Mouse (Mus musculus): ENCODE results near the gene Tarbp1. TPM values are rescaled to one million over a fixed set of nuclear protein-coding genes. Genes with fewer than 3 reads are reported as not detected.

The Tarbp1 gene
- polyA plus RNA-seq, 1 experiment from 2014 or later, result 5.0 TPM

GRCm38 (mm10) chr8:126494160-126495110, 19.6 kb upstream of the Tarbp1 start:
- H3K4me1 ChIP-seq (ENCODE audit: insufficient read depth), result peaks cover 11% of the 10 kb centered on the region
- no peak for TF ChIP-seq CTCF (IDR thresholded peaks at IDR 0.05; ENCODE audit: low read depth)
- whole genome bisulfite sequencing, result 76% methylated on average over 15 of the region's 15 CpGs
- no peaks in the 10 kb centered on the region for H3K27me3 ChIP-seq (ENCODE audit: insufficient read depth, low read length)
- DNase-seq (no peak), ATAC-seq (ENCODE audit: insufficient read depth) (no peak)
- no peak overlapping the region for H3K4me3 ChIP-seq (ENCODE audit: low read depth, low read length)
- no peak overlapping the region for H3K27ac ChIP-seq (ENCODE audit: low read depth)
- no peak overlapping the region for H3K9ac ChIP-seq
- no peaks in the 10 kb centered on the region for H3K9me3 ChIP-seq (ENCODE audit: low read depth, low read length)
- no peaks in the 10 kb centered on the region for H3K36me3 ChIP-seq (ENCODE audit: insufficient read depth)
- H3K4me2 ChIP-seq, result no peak overlapping the region

DNA sequence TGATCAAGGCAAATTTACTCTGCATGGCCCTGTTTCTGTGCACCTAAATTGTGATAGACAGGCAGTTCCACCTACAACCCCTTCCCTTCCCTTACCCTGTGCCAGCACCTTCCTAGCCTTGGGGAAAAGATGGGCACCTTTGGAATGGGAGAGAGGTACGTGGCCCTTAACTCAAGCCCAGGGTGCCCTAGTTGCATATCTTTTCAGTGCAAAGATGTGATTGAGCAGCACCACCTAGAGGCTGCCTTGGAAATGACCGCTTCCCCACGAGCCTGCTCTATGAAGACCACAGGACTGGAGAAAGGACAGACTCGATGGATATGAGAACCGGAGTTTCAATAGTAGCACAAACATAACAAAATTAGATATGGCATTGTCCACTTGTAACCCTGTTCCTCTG, 8.1 kb upstream of the Tarbp1 start:
- no peaks in the 10 kb centered on the region for H3K9me3 ChIP-seq (ENCODE audit: low read depth, low read length)
- no peaks in the 10 kb centered on the region for H3K36me3 ChIP-seq (ENCODE audit: insufficient read depth)
- H3K4me2 ChIP-seq, result no peak overlapping the region
- peak; percentile 89 for TF ChIP-seq CTCF (IDR thresholded peaks at IDR 0.05; ENCODE audit: low read depth)
- H3K27me3 ChIP-seq (ENCODE audit: insufficient read depth, low read length), result no peaks in the 10 kb centered on the region
- no peak overlapping the region for H3K9ac ChIP-seq
- H3K4me3 ChIP-seq (ENCODE audit: low read depth, low read length), result no peak overlapping the region
- WGBS, result 6% methylated on average over 5 of the region's 5 CpGs
- no peak overlapping the region for H3K27ac ChIP-seq (ENCODE audit: low read depth)
- ATAC-seq (ENCODE audit: insufficient read depth), result peak; percentile 68; the same call in 1 of the 2 replicates
- no peaks in the 10 kb centered on the region for H3K4me1 ChIP-seq (ENCODE audit: insufficient read depth)
- DNase-seq, result peak; percentile 90

DNA sequence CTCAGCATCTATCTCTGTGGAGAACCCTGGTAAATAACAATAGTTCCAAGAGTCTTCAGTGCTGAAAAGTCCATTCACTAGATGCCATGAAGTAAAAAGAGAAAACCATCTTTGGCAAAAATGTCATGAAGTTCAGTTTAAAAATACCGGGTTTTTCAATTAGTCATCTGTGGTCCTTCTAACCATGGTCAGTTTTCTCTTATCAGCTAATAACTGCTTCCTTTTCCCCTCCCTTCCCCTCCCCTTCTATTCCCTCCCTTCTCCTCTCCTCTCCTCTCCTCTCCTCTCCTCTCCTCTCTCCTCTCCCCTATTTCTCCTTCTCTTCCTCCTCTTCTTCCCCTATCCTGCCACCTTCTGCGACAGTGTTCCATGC, 7.5 kb upstream of the Tarbp1 start:
- Histone ChIP-seq H3K4me3 (ENCODE audit: low read depth, low read length) (no peak overlapping the region), H3K36me3 (ENCODE audit: insufficient read depth) (no peaks in the 10 kb centered on the region), H3K9me3 (ENCODE audit: low read depth, low read length) (no peaks in the 10 kb centered on the region), H3K4me1 (ENCODE audit: insufficient read depth) (no peaks in the 10 kb centered on the region), H3K27me3 (ENCODE audit: insufficient read depth, low read length) (no peaks in the 10 kb centered on the region), H3K27ac (ENCODE audit: low read depth) (no peak overlapping the region), H3K4me2 (no peak overlapping the region), H3K9ac (no peak overlapping the region)
- 61% methylated on average over 2 of the region's 2 CpGs for WGBS
- DNase-seq (no peak), ATAC-seq (ENCODE audit: insufficient read depth) (no peak)
- TF ChIP-seq CTCF (IDR thresholded peaks at IDR 0.05; ENCODE audit: low read depth), result no peak

- Histone ChIP-seq H3K9ac (no peak overlapping the region), H3K27me3 (ENCODE audit: insufficient read depth, low read length) (no peaks in the 10 kb centered on the region), H3K4me1 (ENCODE audit: insufficient read depth) (no peaks in the 10 kb centered on the region), H3K36me3 (ENCODE audit: insufficient read depth) (no peaks in the 10 kb centered on the region), H3K4me3 (ENCODE audit: low read depth, low read length) (no peak overlapping the region), H3K4me2 (no peak overlapping the region), H3K27ac (ENCODE audit: low read depth) (no peak overlapping the region), H3K9me3 (ENCODE audit: low read depth, low read length) (no peaks in the 10 kb centered on the region)
- DNase-seq, result peak; percentile 87
- peak; percentile 42 for ATAC-seq (ENCODE audit: insufficient read depth)
- WGBS, result 35% methylated on average over 8 of the region's 8 CpGs
- TF ChIP-seq CTCF (IDR thresholded peaks at IDR 0.05; ENCODE audit: low read depth), result peak; percentile 75
Measured at GRCm38 (mm10) chr8:126481494-126482347, 6.9 kb upstream of the Tarbp1 start.

- no peak overlapping the region for H3K9ac ChIP-seq
- no peaks in the 10 kb centered on the region for H3K9me3 ChIP-seq (ENCODE audit: low read depth, low read length)
- DNase-seq (no peak), ATAC-seq (ENCODE audit: insufficient read depth) (no peak)
- no peak overlapping the region for H3K4me2 ChIP-seq
- H3K27ac ChIP-seq (ENCODE audit: low read depth), result no peak overlapping the region
- no peaks in the 10 kb centered on the region for H3K4me1 ChIP-seq (ENCODE audit: insufficient read depth)
- WGBS, result 64% methylated on average over 2 of the region's 2 CpGs
- TF ChIP-seq CTCF (IDR thresholded peaks at IDR 0.05; ENCODE audit: low read depth), result no peak
- H3K36me3 ChIP-seq (ENCODE audit: insufficient read depth), result no peaks in the 10 kb centered on the region
- H3K27me3 ChIP-seq (ENCODE audit: insufficient read depth, low read length), result 0 out of 2 replicates have a peak, but pooled peaks cover 4% of the 10 kb centered on the region
- no peak overlapping the region for H3K4me3 ChIP-seq (ENCODE audit: low read depth, low read length)
Measured at GRCm38 (mm10) chr8:126480366-126480765, 5.5 kb upstream of the Tarbp1 start.

- WGBS, result 14% methylated on average over 3 of the region's 3 CpGs
- Histone ChIP-seq H3K9me3 (ENCODE audit: low read depth, low read length) (no peaks in the 10 kb centered on the region), H3K27me3 (ENCODE audit: insufficient read depth, low read length) (0 out of 2 replicates have a peak, but pooled peaks cover 4% of the 10 kb centered on the region), H3K36me3 (ENCODE audit: insufficient read depth) (no peaks in the 10 kb centered on the region), H3K4me2 (no peak overlapping the region), H3K4me3 (ENCODE audit: low read depth, low read length) (no peak overlapping the region), H3K27ac (ENCODE audit: low read depth) (no peak overlapping the region), H3K9ac (no peak overlapping the region), H3K4me1 (ENCODE audit: insufficient read depth) (peaks cover 3% of the 10 kb centered on the region; the same call in 1 of the 2 replicates)
- ATAC-seq (ENCODE audit: insufficient read depth) (no peak), DNase-seq (no peak)
- no peak for TF ChIP-seq CTCF (IDR thresholded peaks at IDR 0.05; ENCODE audit: low read depth)
Measured at GRCm38 (mm10) chr8:126478714-126479113, 3.8 kb upstream of the Tarbp1 start.

Data from lung, embryonic 14.5 days (tissue).